Mouse (Mus musculus) lung, embryonic 16.5 days (tissue): ENCODE results near the gene Krt4. TPM values are rescaled to one million over a fixed set of nuclear protein-coding genes. Genes with fewer than 3 reads are reported as not detected.

ENCODE experiments used
- ATAC-seq: fragments of 200-750 bp; cut with Nextera tagmentation; 2 replicates; pipeline ENCODE4 v1.8.0; 2017; ENCODE audit warnings: low read depth, mild to moderate bottlenecking, moderate library complexity
- H3K27ac ChIP-seq: fragments of 300-500 bp; sonication (generic); 2 replicates; pipeline ENCODE4 v1.5.1; 2014; ENCODE audit warnings: mild to moderate bottlenecking, control low read depth, low read length
- H3K27me3 ChIP-seq: fragments of 300-500 bp; sonication (generic); 2 replicates; pipeline ENCODE4 v1.6.1; 2014; ENCODE audit warnings: low read depth, low read length, mixed read lengths; ENCODE audit not compliant: control insufficient read depth, insufficient read depth
- H3K36me3 ChIP-seq: fragments of 300-500 bp; sonication (generic); 2 replicates; pipeline ENCODE4 v1.6.1; 2014; ENCODE audit warnings: low read length; ENCODE audit not compliant: control insufficient read depth, insufficient read depth
- H3K4me1 ChIP-seq: fragments of 300-500 bp; sonication (generic); replicated peaks from 2 replicates; pipeline ENCODE4 v1.6.1; 2014; ENCODE audit warnings: low read length, mixed read lengths; ENCODE audit not compliant: control insufficient read depth, insufficient read depth
- H3K4me2 ChIP-seq: fragments of 300-500 bp; sonication (generic); 2 replicates; pipeline ENCODE4 v1.6.1; 2014; ENCODE audit warnings: low read depth, low read length, control low read depth
- H3K4me3 ChIP-seq: fragments of 300-500 bp; sonication (generic); 2 replicates; pipeline ENCODE4 v1.5.1; 2014; ENCODE audit warnings: mild to moderate bottlenecking, low read length, control low read depth
- H3K9ac ChIP-seq: fragments of 300-500 bp; sonication (generic); 2 replicates; pipeline ENCODE4 v1.6.1; 2014; ENCODE audit warnings: low read length, control low read depth
- H3K9me3 ChIP-seq: fragments of 300-500 bp; sonication (generic); 2 replicates; pipeline ENCODE4 v1.6.1; 2016; ENCODE audit warnings: low read length; ENCODE audit not compliant: control insufficient read depth
- WGBS: fragments of 180-500 bp; shearing (Covaris S2); extraction: QIAGEN DNeasy Blood & Tissue Kit; methylation state at CpG from one replicate; pipeline ENCODE4 v1.1.7; 2014; 5-methylcytosine and 5-hydroxymethylcytosine counted together
- polyA plus RNA-seq: library from polyadenylated mRNA; unstranded; fragments of >200 nt; fragmentation: Nextera tagmentation; extraction: Ambion mirVana; gene quantifications from 2 replicates; pipeline ENCODE4 v1.2.1, GENCODE M21; 2015

Gene Krt4
- polyA plus RNA-seq, 1 experiment from 2014 or later: 14.2 TPM

GRCm38 (mm10) chr15:101904849-101905248 lies 19.7 kb downstream of the Krt4 start:
- 78% methylated on average over 5 of the region's 5 CpGs for WGBS
- Histone ChIP-seq H3K4me2 (no peak overlapping the region), H3K9me3 (no peaks in the 10 kb centered on the region), H3K36me3 (no peaks in the 10 kb centered on the region), H3K27ac (no peak overlapping the region), H3K4me1 (no peaks in the 10 kb centered on the region), H3K27me3 (no peaks in the 10 kb centered on the region), H3K4me3 (no peak overlapping the region), H3K9ac (no peak overlapping the region)
- no peak for ATAC-seq

GRCm38 (mm10) chr15:101902171-101903149 lies 22.1 kb downstream of the Krt4 start:
- H3K4me3 ChIP-seq: no peak overlapping the region
- 38% methylated on average over 12 of the region's 12 CpGs for WGBS
- no peaks in the 10 kb centered on the region for H3K9me3 ChIP-seq
- no peaks in the 10 kb centered on the region for H3K27me3 ChIP-seq
- H3K36me3 ChIP-seq: no peaks in the 10 kb centered on the region
- H3K4me2 ChIP-seq: no peak overlapping the region
- no peak for ATAC-seq
- H3K9ac ChIP-seq: no peak overlapping the region
- no peaks in the 10 kb centered on the region for H3K4me1 ChIP-seq
- no peak overlapping the region for H3K27ac ChIP-seq

- Histone ChIP-seq H3K27me3 (no peaks in the 10 kb centered on the region), H3K9ac (no peak overlapping the region)
Observed at GRCm38 (mm10) chr15:101895216-101895615, 29.3 kb downstream of the Krt4 start.

GRCm38 (mm10) chr15:101892820-101893219 lies 31.7 kb downstream of the Krt4 start, which contains the start of gene Krt76:
Gene Krt76, minus strand, starts transcription at chr15:101892920.
- Histone ChIP-seq H3K4me1 (no peaks in the 10 kb centered on the region), H3K9ac (no peak within 1 kb of the TSS)
- WGBS: 48% methylated on average over 4 of the region's 4 CpGs

More at GRCm38 (mm10) chr15:101895216-101895615, 29.3 kb downstream of the Krt4 start:
- no peaks in the 10 kb centered on the region for H3K9me3 ChIP-seq
- no peak overlapping the region for H3K4me2 ChIP-seq
- no peaks in the 10 kb centered on the region for H3K36me3 ChIP-seq
- no peaks in the 10 kb centered on the region for H3K4me1 ChIP-seq
- no peak overlapping the region for H3K27ac ChIP-seq
- ATAC-seq: no peak
- H3K4me3 ChIP-seq: no peak overlapping the region
- 80% methylated on average over 4 of the region's 4 CpGs for WGBS

GRCm38 (mm10) chr15:101879776-101880175 lies 44.8 kb downstream of the Krt4 start:
- Histone ChIP-seq H3K9ac (no peak overlapping the region), H3K4me3 (no peak overlapping the region), H3K27me3 (no peaks in the 10 kb centered on the region), H3K4me1 (no peaks in the 10 kb centered on the region), H3K36me3 (no peaks in the 10 kb centered on the region), H3K4me2 (no peak overlapping the region), H3K9me3 (no peaks in the 10 kb centered on the region), H3K27ac (no peak overlapping the region)
- no peak for ATAC-seq
- 36% methylated on average over 10 of the region's 11 CpGs for WGBS

More at GRCm38 (mm10) chr15:101892820-101893219, 31.7 kb downstream of the Krt4 start, which contains the start of gene Krt76:
- ATAC-seq: no peak
- H3K4me2 ChIP-seq: no peak within 1 kb of the TSS
- no peaks in the 10 kb centered on the region for H3K27me3 ChIP-seq
- no peaks in the 10 kb centered on the region for H3K36me3 ChIP-seq
- no peaks in the 10 kb centered on the region for H3K9me3 ChIP-seq
- H3K27ac ChIP-seq: no peak within 1 kb of the TSS
- H3K4me3 ChIP-seq: no peak within 1 kb of the TSS

GRCm38 (mm10) chr15:101878041-101878440 lies 46.5 kb downstream of the Krt4 start:
- no peak for ATAC-seq
- Histone ChIP-seq H3K27ac (no peak overlapping the region), H3K9me3 (no peaks in the 10 kb centered on the region), H3K4me1 (no peaks in the 10 kb centered on the region), H3K4me3 (no peak overlapping the region), H3K4me2 (no peak overlapping the region), H3K27me3 (no peaks in the 10 kb centered on the region), H3K36me3 (no peaks in the 10 kb centered on the region), H3K9ac (no peak overlapping the region)
- WGBS: 45% methylated on average over 2 of the region's 2 CpGs

- WGBS: 50% methylated on average over 1 of the region's 1 CpGs
Observed at GRCm38 (mm10) chr15:101874383-101874782, 50.2 kb downstream of the Krt4 start.

GRCm38 (mm10) chr15:101873231-101873630 lies 51.3 kb downstream of the Krt4 start:
- H3K36me3 ChIP-seq: no peaks in the 10 kb centered on the region
- H3K27me3 ChIP-seq: no peaks in the 10 kb centered on the region
- H3K9ac ChIP-seq: no peak overlapping the region
- no peak overlapping the region for H3K4me3 ChIP-seq
- no peaks in the 10 kb centered on the region for H3K4me1 ChIP-seq
- H3K27ac ChIP-seq: no peak overlapping the region
- no peaks in the 10 kb centered on the region for H3K9me3 ChIP-seq
- no peak for ATAC-seq
- no peak overlapping the region for H3K4me2 ChIP-seq
- WGBS: 71% methylated on average over 4 of the region's 4 CpGs

More at GRCm38 (mm10) chr15:101874383-101874782, 50.2 kb downstream of the Krt4 start:
- Histone ChIP-seq H3K9ac (no peak overlapping the region), H3K27me3 (no peaks in the 10 kb centered on the region), H3K4me2 (no peak overlapping the region), H3K36me3 (no peaks in the 10 kb centered on the region), H3K4me1 (no peaks in the 10 kb centered on the region), H3K9me3 (no peaks in the 10 kb centered on the region), H3K4me3 (no peak overlapping the region), H3K27ac (no peak overlapping the region)
- no peak for ATAC-seq

GRCm38 (mm10) chr15:101869431-101869830 lies 55.1 kb downstream of the Krt4 start, which contains the start of gene Krt77:
Gene Krt77, minus strand, starts transcription at chr15:101869705.
- WGBS: 26% methylated on average over 6 of the region's 6 CpGs
- H3K27me3 ChIP-seq: no peaks in the 10 kb centered on the region

More at GRCm38 (mm10) chr15:101869431-101869830, 55.1 kb downstream of the Krt4 start, which contains the start of gene Krt77:
- no peak for ATAC-seq
- no peak within 1 kb of the TSS for H3K27ac ChIP-seq
- no peaks in the 10 kb centered on the region for H3K4me1 ChIP-seq
- H3K9me3 ChIP-seq: no peaks in the 10 kb centered on the region
- H3K9ac ChIP-seq: no peak within 1 kb of the TSS
- no peak within 1 kb of the TSS for H3K4me3 ChIP-seq
- H3K36me3 ChIP-seq: no peaks in the 10 kb centered on the region
- no peak within 1 kb of the TSS for H3K4me2 ChIP-seq
